Mouse (Mus musculus) heart, embryonic 11.5 days (tissue): ENCODE measurements around the gene Trub1. TPM values are rescaled to one million over a fixed set of nuclear protein-coding genes. Genes with fewer than 3 reads are reported as not detected.

Source experiments
- ATAC-seq: fragments of 200-750 bp; cut with Nextera tagmentation; replicated peaks from 2 replicates; pipeline ENCODE4 v1.8.0; 2017; ENCODE audit warnings: moderate library complexity; ENCODE audit not compliant: insufficient number of reproducible peaks, low FRiP score, low TSS enrichment
- H3K27ac ChIP-seq: fragments of 300-500 bp; sonication (generic); 2 replicates; pipeline ENCODE4 v1.5.1; 2014; ENCODE audit warnings: mild to moderate bottlenecking, low read depth, low read length
- H3K27me3 ChIP-seq: fragments of 300-500 bp; sonication (generic); 2 replicates; pipeline ENCODE4 v1.6.1; 2014; ENCODE audit warnings: mild to moderate bottlenecking, low read length, mixed read lengths; ENCODE audit not compliant: control insufficient read depth, insufficient read depth
- H3K36me3 ChIP-seq: fragments of 300-500 bp; sonication (generic); 2 replicates; pipeline ENCODE4 v1.6.1; 2014; ENCODE audit warnings: mild to moderate bottlenecking, low read length, moderate library complexity, mixed read lengths; ENCODE audit not compliant: control insufficient read depth, insufficient read depth
- H3K4me1 ChIP-seq: fragments of 300-500 bp; sonication (generic); 2 replicates; pipeline ENCODE4 v1.6.1; 2014; ENCODE audit warnings: low read length; ENCODE audit not compliant: control insufficient read depth, insufficient read depth
- H3K4me2 ChIP-seq: fragments of 300-500 bp; sonication (generic); 2 replicates; pipeline ENCODE4 v1.6.1; 2014; ENCODE audit warnings: mild to moderate bottlenecking, moderate library complexity
- H3K4me3 ChIP-seq: fragments of 300-500 bp; sonication (generic); 2 replicates; pipeline ENCODE4 v1.5.1; 2014; ENCODE audit warnings: low read depth, low read length
- H3K9ac ChIP-seq: fragments of 300-500 bp; sonication (generic); 2 replicates; pipeline ENCODE4 v1.6.1; 2014; ENCODE audit warnings: mild to moderate bottlenecking, low read depth, low read length, moderate library complexity
- H3K9me3 ChIP-seq: fragments of 300-500 bp; sonication (generic); replicated peaks from 2 replicates; pipeline ENCODE4 v1.6.1; 2016; ENCODE audit warnings: low read length; ENCODE audit not compliant: control insufficient read depth
- WGBS: fragments of 180-500 bp; shearing (Covaris S2); extraction: QIAGEN DNeasy Blood & Tissue Kit; methylation state at CpG from one replicate; pipeline ENCODE4 v1.1.7; 2014; ENCODE audit not compliant: insufficient replicate concordance; 5-methylcytosine and 5-hydroxymethylcytosine counted together
- polyA plus RNA-seq: library from polyadenylated mRNA; unstranded; fragments of >200 nt; fragmentation: Nextera tagmentation; extraction: Ambion mirVana; gene quantifications from 2 replicates; pipeline ENCODE4 v1.2.1, GENCODE M21; 2014

Trub1 gene
- polyA plus RNA-seq, 1 experiment from 2014 or later, result 12.4 TPM

DNA sequence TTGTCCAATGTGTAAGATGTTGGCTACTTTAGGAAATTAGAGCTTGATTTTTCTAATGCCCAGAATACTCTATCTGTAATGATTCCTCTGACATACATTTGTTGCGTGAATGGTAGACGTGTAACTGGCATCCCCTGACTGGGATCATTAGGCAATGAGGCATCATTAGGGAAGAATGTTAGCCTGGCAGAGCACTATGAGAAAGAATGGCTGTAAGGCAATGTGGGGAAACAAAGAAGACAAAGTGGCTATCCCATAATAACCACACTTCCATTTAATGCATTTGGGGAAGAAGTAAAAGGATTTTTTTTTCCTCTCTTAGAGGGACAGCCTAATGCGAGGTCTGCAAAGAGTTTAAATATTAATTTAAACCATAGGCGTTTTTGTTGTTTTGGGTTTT is 950 bp upstream of the Trub1 start:
- Histone ChIP-seq H3K27ac (no peak overlapping the region), H3K4me1 (0 out of 2 replicates have a peak, but pooled peaks cover 3% of the 10 kb centered on the region), H3K9me3 (no peaks in the 10 kb centered on the region), H3K27me3 (no peaks in the 10 kb centered on the region), H3K9ac (no peak overlapping the region), H3K36me3 (no peaks in the 10 kb centered on the region), H3K4me3 (no peak overlapping the region), H3K4me2 (no peak overlapping the region)
- WGBS, result 83% methylated on average over 4 of the region's 4 CpGs
- ATAC-seq, result no peak

- WGBS, result 12% methylated on average over 6 of the region's 6 CpGs
- 0 out of 2 replicates have a peak, but pooled peaks have one; percentile 22 for ATAC-seq
- Histone ChIP-seq H3K4me2 (peak overlapping the region; percentile 61), H3K4me1 (0 out of 2 replicates have a peak, but pooled peaks cover 3% of the 10 kb centered on the region), H3K9me3 (no peaks in the 10 kb centered on the region), H3K27me3 (no peaks in the 10 kb centered on the region), H3K9ac (peak overlapping the region; percentile 83), H3K27ac (no peak overlapping the region), H3K36me3 (no peaks in the 10 kb centered on the region), H3K4me3 (peak overlapping the region; percentile 76)
Observed at GRCm38 (mm10) chr19:57453218-57453600, 497 bp downstream of the Trub1 start.

DNA sequence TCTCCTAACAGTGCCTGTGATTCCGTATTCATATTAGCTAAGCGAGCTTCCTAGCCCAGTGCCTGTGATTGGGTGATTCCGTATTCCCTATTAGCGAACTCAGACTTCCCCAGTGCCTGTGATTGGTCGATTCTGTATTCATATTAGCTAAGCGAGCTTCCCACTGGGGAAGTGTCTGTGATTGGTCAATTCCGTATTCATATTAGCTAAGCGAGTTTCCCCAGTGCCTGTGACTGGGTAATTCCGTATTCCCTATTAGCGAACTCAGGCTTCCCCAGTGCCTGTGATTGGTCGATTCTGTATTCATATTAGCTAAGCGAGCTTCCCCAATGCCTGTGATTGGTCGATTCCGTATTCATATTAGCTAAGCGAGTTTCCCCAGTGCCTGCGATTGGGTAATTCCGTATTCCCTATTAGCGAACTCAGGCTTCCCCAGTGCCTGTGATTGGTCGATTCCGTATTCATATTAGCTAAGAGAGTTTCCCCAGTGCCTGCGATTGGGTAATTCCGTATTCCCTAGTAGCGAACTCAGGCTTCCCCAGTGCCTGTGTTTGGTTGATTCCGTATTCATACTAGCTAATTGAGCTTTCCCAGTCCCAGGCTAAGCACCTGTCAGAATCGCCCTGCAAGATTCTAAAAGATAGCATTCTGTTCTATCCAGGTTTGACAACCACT is 2.7 kb downstream of the Trub1 start:
- 0 out of 2 replicates have a peak, but pooled peaks cover 3% of the 10 kb centered on the region for H3K4me1 ChIP-seq
- ATAC-seq, result no peak
- no peaks in the 10 kb centered on the region for H3K36me3 ChIP-seq
- no peak overlapping the region for H3K27ac ChIP-seq
- H3K4me3 ChIP-seq, result no peak overlapping the region
- 88% methylated on average over 25 of the region's 25 CpGs for WGBS
- no peaks in the 10 kb centered on the region for H3K9me3 ChIP-seq
- no peaks in the 10 kb centered on the region for H3K27me3 ChIP-seq
- H3K9ac ChIP-seq, result no peak overlapping the region
- no peak overlapping the region for H3K4me2 ChIP-seq

GRCm38 (mm10) chr19:57457075-57457474 is 4.4 kb downstream of the Trub1 start:
- Histone ChIP-seq H3K9me3 (no peaks in the 10 kb centered on the region), H3K9ac (no peak overlapping the region), H3K4me3 (no peak overlapping the region), H3K27ac (no peak overlapping the region), H3K4me1 (0 out of 2 replicates have a peak, but pooled peaks cover 3% of the 10 kb centered on the region), H3K36me3 (no peaks in the 10 kb centered on the region), H3K4me2 (no peak overlapping the region), H3K27me3 (no peaks in the 10 kb centered on the region)
- 67% methylated on average over 2 of the region's 2 CpGs for WGBS
- ATAC-seq, result no peak

GRCm38 (mm10) chr19:57463741-57464140 is 11.0 kb downstream of the Trub1 start:
- no peak overlapping the region for H3K27ac ChIP-seq
- H3K4me1 ChIP-seq, result no peaks in the 10 kb centered on the region
- H3K4me2 ChIP-seq, result no peak overlapping the region
- H3K9ac ChIP-seq, result no peak overlapping the region
- 84% methylated on average over 8 of the region's 8 CpGs for WGBS
- H3K27me3 ChIP-seq, result no peaks in the 10 kb centered on the region
- no peak overlapping the region for H3K4me3 ChIP-seq
- ATAC-seq, result no peak
- H3K9me3 ChIP-seq, result no peaks in the 10 kb centered on the region
- peaks cover 3% of the 10 kb centered on the region; the same call in 1 of the 2 replicates for H3K36me3 ChIP-seq

DNA sequence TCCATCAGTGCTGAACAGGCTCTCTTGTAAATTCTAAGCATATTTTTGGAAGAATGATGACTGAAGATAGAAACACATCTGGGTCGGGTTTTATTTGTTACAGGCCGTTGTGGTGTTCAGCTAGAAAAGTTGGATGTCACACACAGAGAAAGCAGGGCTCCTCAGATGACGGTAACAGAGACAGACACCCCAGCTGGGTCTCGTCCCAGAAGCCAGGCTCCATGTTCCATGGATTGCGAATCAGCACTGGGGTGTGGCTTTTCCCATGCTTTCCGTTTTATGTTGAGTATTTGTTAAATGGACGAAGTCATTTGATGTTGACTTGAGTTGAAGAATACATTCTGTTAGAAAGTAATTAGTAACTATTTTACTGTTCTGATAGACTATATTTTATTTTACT is 13.0 kb downstream of the Trub1 start:
- ATAC-seq, result no peak
- Histone ChIP-seq H3K9ac (no peak overlapping the region), H3K4me2 (no peak overlapping the region), H3K9me3 (peaks cover 4% of the 10 kb centered on the region), H3K4me1 (no peaks in the 10 kb centered on the region), H3K27me3 (no peaks in the 10 kb centered on the region), H3K27ac (no peak overlapping the region), H3K36me3 (peaks cover 8% of the 10 kb centered on the region; the same call in 1 of the 2 replicates), H3K4me3 (no peak overlapping the region)
- 88% methylated on average over 7 of the region's 7 CpGs for WGBS

- Histone ChIP-seq H3K36me3 (peaks cover 8% of the 10 kb centered on the region; the same call in 1 of the 2 replicates), H3K27me3 (no peaks in the 10 kb centered on the region), H3K9me3 (peaks cover 4% of the 10 kb centered on the region), H3K4me1 (peaks cover 11% of the 10 kb centered on the region), H3K9ac (no peak overlapping the region), H3K27ac (no peak overlapping the region), H3K4me3 (no peak overlapping the region), H3K4me2 (no peak overlapping the region)
- no peak for ATAC-seq
- 88% methylated on average over 12 of the region's 12 CpGs for WGBS
Observed at GRCm38 (mm10) chr19:57471033-57471432, 18.3 kb downstream of the Trub1 start.

- Histone ChIP-seq H3K9ac (no peak overlapping the region), H3K27me3 (no peaks in the 10 kb centered on the region), H3K9me3 (peaks cover 4% of the 10 kb centered on the region), H3K27ac (no peak overlapping the region), H3K4me1 (peaks cover 15% of the 10 kb centered on the region), H3K4me3 (no peak overlapping the region), H3K4me2 (no peak overlapping the region), H3K36me3 (peaks cover 8% of the 10 kb centered on the region; the same call in 1 of the 2 replicates)
- no peak for ATAC-seq
- 89% methylated on average over 15 of the region's 15 CpGs for WGBS
Observed at GRCm38 (mm10) chr19:57472169-57472568, 19.5 kb downstream of the Trub1 start.

DNA sequence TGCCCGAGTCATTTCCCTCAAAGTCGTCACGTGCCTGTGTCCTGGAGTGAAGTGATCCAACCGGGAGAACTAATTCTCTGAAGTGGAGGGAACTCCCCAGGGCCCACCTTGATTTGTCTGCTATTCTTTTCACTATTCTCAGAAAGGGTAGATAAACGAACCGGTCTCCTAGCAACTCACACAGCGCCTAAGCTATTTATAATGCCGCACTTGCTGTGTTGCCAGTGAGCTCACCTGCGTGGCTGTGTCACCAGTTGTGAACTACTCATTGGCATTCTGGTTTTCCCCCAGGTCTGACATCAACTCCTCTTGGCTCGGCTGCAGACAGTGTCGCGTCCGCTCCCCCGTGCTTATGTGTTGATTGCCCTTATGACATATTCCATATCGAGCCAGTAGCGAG is 20.6 kb downstream of the Trub1 start:
- H3K9me3 ChIP-seq, result peaks cover 4% of the 10 kb centered on the region
- WGBS, result 59% methylated on average over 16 of the region's 16 CpGs
- no peaks in the 10 kb centered on the region for H3K27me3 ChIP-seq
- peaks cover 15% of the 10 kb centered on the region for H3K4me1 ChIP-seq
- peak overlapping the region; percentile 35 for H3K4me2 ChIP-seq
- H3K36me3 ChIP-seq, result peaks cover 8% of the 10 kb centered on the region; the same call in 1 of the 2 replicates
- H3K9ac ChIP-seq, result no peak overlapping the region
- H3K4me3 ChIP-seq, result no peak overlapping the region
- H3K27ac ChIP-seq, result peak overlapping the region; percentile 10; the same call in 1 of the 2 replicates
- ATAC-seq, result no peak
